Mouse (Mus musculus): Measurements from ENCODE around the gene Skint8. TPM values are rescaled to one million over a fixed set of nuclear protein-coding genes. Genes with fewer than 3 reads are reported as not detected.
"Not testable (repeated sequence)": the region's sequence is repeated elsewhere in the genome, so short reads cannot be mapped to it uniquely, and the experiment has no call there.

The Skint8 gene
- total RNA-seq (2021): not detected

GRCm38 (mm10) chr4:111919092-111919491 is at the start of gene Skint8:
TSS of gene Skint8 (plus strand) at chr4:111919392.
- DNase-seq (ENCODE audit: low spot score in 2 of 2): no peak
- intact Hi-C loops (cut with DNase I): no loop called here

GRCm38 (mm10) chr4:111880112-111880875 is 38.9 kb upstream of the Skint8 start:
- intact Hi-C loops (cut with DNase I): no loop called here

DNA sequence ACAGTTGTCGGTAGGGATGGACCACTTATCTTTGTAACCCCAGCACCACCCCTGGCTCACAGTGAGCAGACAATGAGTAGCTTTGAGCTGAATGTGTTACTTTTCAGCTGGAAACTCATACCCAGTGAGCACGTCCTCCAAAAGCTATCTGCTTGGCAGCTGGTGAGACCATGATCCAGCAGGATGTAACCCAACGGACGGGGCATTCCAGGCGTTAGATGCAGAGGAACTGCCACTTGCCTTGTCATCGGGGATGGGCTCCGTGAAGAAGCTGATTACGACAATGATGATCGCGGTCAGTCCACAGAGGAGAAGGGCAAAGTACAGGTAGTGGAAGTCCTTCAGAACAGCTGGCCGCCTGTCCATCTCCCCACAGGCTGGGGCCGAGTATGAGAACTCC is 35.6 kb upstream of the Skint8 start:
- intact Hi-C loops (cut with DNase I): no loop called here
- DNase-seq (ENCODE audit: low spot score in 2 of 2): no peak

More at GRCm38 (mm10) chr4:111880112-111880875, 38.9 kb upstream of the Skint8 start:
- DNase-seq (ENCODE audit: low spot score in 2 of 2): no peak

- intact Hi-C loops (cut with DNase I): no loop called here
- peak; percentile 70 to 76 for DNase-seq (ENCODE audit: low spot score in 2 of 2)
These were observed 33.2 kb upstream of the Skint8 start for GRCm38 (mm10) chr4:111886018-111886417.

GRCm38 (mm10) chr4:111886607-111887006 is 32.6 kb upstream of the Skint8 start:
- intact Hi-C loops (cut with DNase I): no loop called here
- DNase-seq (ENCODE audit: low spot score in 2 of 2): peak; percentile 86 to 89

GRCm38 (mm10) chr4:111892138-111892537 is 27.1 kb upstream of the Skint8 start:
- DNase-seq (ENCODE audit: low spot score in 2 of 2): no peak
- intact Hi-C loops (cut with DNase I): no loop called here

DNA sequence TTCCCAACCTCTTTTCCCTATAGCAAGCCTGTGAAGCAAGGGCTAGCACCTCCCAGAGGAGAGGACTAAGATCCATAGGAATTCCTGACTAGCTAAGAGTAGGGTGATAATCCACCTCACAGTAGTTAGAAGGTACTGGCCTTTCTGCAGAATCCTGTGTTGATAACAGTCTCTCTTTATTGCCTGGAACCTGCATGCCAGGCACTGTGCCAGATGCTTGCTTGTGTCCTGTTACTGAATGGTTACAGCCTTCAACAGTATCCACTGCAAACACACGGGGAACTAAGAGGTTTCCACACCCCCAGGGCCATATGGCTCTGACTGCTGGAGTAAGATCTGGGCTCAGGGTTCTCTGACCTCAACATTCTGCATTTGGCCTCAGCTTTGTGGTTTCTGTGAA is 21.4 kb upstream of the Skint8 start:
- intact Hi-C loops (cut with DNase I): no loop called here
- no peak for DNase-seq (ENCODE audit: low spot score in 2 of 2)

GRCm38 (mm10) chr4:111898566-111898965 is 20.6 kb upstream of the Skint8 start:
- intact Hi-C loops (cut with DNase I): no loop called here

GRCm38 (mm10) chr4:111900491-111900890 is 18.7 kb upstream of the Skint8 start:
- intact Hi-C loops (cut with DNase I): loop anchor here (10.0 kb wide), 1 partner anchor 1544 kb away; no protein-coding TSS in a partner anchor
- DNase-seq (ENCODE audit: low spot score in 2 of 2): peak in 1 of 2 experiments; percentile 57

More at GRCm38 (mm10) chr4:111898566-111898965, 20.6 kb upstream of the Skint8 start:
- DNase-seq (ENCODE audit: low spot score in 2 of 2): no peak

DNA sequence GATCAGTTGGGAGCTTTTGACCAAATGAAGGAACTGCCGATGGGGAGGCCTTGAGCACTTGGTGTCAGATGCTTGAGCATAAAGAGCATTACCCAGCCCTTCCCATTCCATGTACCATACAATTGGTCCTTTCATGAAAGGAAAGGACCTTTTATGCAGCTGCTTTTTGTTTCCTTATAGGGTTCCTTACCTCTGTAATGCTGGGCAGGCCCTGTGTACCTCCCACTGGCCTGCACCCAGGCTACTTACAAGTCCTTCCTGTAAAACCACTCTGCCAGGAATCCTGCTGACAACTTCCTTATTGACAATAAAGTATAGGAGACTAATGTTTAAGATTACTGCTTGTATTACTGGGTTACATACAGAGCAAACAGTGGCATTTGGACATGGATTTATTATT is 17.7 kb upstream of the Skint8 start:
- intact Hi-C loops (cut with DNase I): loop anchor here (10.0 kb wide), 1 partner anchor 1543 kb away; no protein-coding TSS in a partner anchor
- no peak for DNase-seq (ENCODE audit: low spot score in 2 of 2)

DNA sequence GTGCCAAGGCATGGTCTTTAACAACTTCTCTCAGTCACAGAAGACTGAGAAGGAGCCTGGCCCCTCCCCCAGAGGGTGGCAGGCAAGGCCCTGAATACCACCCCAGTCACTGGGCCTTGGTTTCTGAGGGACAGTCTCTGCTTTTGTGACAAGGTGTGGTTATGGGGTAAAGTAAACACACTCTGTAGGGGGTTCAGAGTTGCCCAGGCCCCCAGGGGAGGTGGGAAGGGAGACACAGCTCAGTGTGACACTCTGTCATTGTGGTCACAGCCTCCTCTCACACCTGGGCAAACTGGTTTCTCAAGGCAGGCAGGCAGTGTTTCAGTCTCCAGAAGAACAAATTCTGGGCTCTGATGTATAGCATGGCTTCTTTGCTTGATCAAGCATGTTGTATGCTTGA is 16.4 kb upstream of the Skint8 start, which contains the start of gene Slc5a9:
Gene Slc5a9 (minus strand): TSS at position 144 of the 400 bp plus-strand sequence.
- intact Hi-C loops (cut with DNase I): loop anchor here (10.0 kb wide), 1 partner anchor 1542 kb away; no protein-coding TSS in a partner anchor

GRCm38 (mm10) chr4:111907926-111908325 is 11.3 kb upstream of the Skint8 start:
- DNase-seq (ENCODE audit: low spot score in 2 of 2): peak; percentile 25 to 58
- intact Hi-C loops (cut with DNase I): loop anchor here (10.0 kb wide), 1 partner anchor 1537 kb away; no protein-coding TSS in a partner anchor

More for the DNA sequence above, 16.4 kb upstream of the Skint8 start, which contains the start of gene Slc5a9:
- no peak for DNase-seq (ENCODE audit: low spot score in 2 of 2)

GRCm38 (mm10) chr4:111961309-111961708 is 42.1 kb downstream of the Skint8 start:
- intact Hi-C loops (cut with DNase I): no loop called here
- DNase-seq (ENCODE audit: low spot score in 2 of 2): peak in 1 of 2 experiments; percentile 6

DNA sequence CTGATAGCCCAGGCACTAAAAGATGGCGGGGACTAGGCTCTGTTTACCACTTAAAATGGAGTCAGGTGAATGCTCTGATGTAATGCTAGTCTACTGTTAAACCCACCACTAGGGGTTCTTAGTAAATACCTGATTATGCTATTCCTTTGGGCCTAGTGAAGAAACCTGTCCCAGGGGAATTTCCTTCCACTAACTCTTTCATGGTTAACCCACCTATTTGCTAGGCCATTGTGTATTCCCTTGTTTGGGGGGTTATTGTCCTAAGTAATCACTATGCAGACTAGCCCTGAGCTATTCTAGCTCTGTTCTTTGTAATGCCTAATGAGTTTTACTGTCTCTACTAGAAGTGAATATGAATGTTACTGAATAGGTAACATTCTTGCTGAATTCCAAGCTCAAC is 44.0 kb downstream of the Skint8 start:
- DNase-seq (ENCODE audit: low spot score in 2 of 2); intact Hi-C loops (cut with DNase I): not testable (repeated sequence)

DNA sequence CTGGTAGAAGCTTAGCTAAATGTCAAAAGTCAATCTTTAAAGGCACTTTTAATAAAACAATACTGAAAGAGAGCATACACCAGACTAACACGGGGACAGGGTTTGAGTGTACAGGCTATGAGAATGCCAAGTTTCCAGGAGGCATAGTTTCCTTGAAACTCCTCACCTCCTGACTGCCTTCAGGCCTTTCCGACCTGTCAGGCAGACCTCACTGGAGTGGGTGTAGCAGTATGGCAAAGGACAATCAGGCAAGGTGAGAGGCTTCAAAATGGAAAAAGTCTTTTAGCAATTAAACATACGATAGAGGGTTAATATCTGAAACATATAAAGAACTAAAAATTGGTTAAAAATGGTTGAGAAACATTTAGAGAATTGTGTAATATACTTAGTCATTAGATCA is 44.5 kb downstream of the Skint8 start:
- intact Hi-C loops (cut with DNase I): no loop called here
- DNase-seq (ENCODE audit: low spot score in 2 of 2): no peak

DNA sequence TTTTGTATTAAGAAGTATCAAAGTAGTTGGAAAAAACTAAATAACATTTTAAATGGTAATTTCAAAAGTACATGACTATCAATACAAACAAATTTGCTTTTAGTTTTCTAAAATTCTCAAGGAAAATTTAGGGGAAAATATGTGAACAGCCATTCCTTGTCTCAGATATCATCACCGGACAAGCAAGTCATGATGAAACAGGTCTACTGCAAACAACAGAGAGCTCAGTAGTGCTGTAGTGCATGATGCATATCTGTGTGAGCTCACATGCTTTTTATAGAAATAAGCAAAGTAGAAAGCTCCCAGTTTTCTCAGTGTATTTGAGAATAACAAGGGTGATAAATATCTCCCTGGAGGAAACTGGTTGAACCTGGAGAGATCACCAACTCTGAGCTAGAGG is 53.4 kb downstream of the Skint8 start, which contains the start of gene Skint7:
Gene Skint7 (plus strand): TSS at position 301 of the 400 bp plus-strand sequence.
- intact Hi-C loops (cut with DNase I): no loop called here
- no peak for DNase-seq (ENCODE audit: low spot score in 2 of 2)

Other genes with a start within 250 kb of the Skint8 start
- gene Spata6, start 199.4 kb upstream of the Skint8 start, total RNA-seq (2021): 1 to 10 TPM; 3.2 to 4.6 TPM
- not detected for gene Slc5a9, start 16.5 kb upstream of the Skint8 start, total RNA-seq (2021)
- gene Skint7, start 53.5 kb downstream of the Skint8 start, total RNA-seq (2021): under 1 TPM; 0.21 to 0.28 TPM
- gene Skint1, start 86.9 kb downstream of the Skint8 start, total RNA-seq (2021): not detected
- gene Skint4, start 152.6 kb downstream of the Skint8 start, total RNA-seq (2021): not detected